Mouse (Mus musculus) neural tube, postnatal 0 days (tissue): Measurements from ENCODE around the gene Gm28827. TPM values are rescaled to one million over a fixed set of nuclear protein-coding genes. Genes with fewer than 3 reads are reported as not detected.

ENCODE experiments used
- polyA plus RNA-seq: library from polyadenylated mRNA; unstranded; fragments of >200 nt; fragmentation: Nextera tagmentation; extraction: Ambion mirVana; gene quantifications from 2 replicates; pipeline ENCODE4 v1.2.1, GENCODE M21; 2015

Gm28827 gene
- polyA plus RNA-seq: not detected in 2 replicates

DNA sequence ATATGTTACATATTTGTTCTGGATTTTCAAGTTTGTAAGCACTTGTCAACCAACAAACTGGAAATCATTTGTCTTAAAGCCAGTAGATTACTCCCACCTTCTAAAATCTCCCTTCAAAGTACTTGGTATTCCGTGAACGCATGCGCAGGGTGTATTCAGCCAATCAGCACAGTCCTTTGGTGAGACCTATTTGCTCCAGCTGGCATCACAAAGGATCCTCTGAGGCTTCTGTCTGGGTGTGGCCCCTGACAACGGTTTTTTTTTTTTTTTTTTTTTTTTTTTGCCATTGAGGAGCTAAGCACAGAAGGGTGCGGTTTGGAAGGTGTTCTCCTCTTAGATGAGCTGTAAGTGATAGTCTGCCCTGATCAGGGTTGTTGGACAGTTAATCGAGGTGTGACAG lies at the start of gene Gm28827:
Gene Gm28827, plus strand, starts transcription at position 301 of the 400 bp plus-strand sequence.

